Mouse (Mus musculus): ENCODE measurements around the gene Fam71b.

- TF ChIP-seq POLR2A (IDR thresholded peaks at IDR 0.05; ENCODE audit: low read depth, low read length) (peak; percentile 90), CTCF (IDR thresholded peaks at IDR 0.05; ENCODE audit: extremely low read depth, insufficient read depth, insufficient read length, insufficient replicate concordance) (no peak)
These were observed 6.8 kb upstream of the Fam71b start, which contains the start of gene Itk for GRCm38 (mm10) chr11:46389336-46390117.
